Mouse (Mus musculus) layer of hippocampus, postnatal 36 days (tissue): ENCODE results near the gene Hoxa1. TPM values are rescaled to one million over a fixed set of nuclear protein-coding genes. Genes with fewer than 3 reads are reported as not detected.

Experiments used
- DNase-seq, 2 experiments: peaks; one replicate each; pipeline ENCODE4 v3.0.0; 2022
- total RNA-seq, 2 experiments: library from RNA; stranded (reverse); gene quantifications; 2 replicates each; pipeline ENCODE4 v1.2.3; 2021

Gene Hoxa1
- total RNA-seq, 2 experiments from 2014 or later: not detected

DNA sequence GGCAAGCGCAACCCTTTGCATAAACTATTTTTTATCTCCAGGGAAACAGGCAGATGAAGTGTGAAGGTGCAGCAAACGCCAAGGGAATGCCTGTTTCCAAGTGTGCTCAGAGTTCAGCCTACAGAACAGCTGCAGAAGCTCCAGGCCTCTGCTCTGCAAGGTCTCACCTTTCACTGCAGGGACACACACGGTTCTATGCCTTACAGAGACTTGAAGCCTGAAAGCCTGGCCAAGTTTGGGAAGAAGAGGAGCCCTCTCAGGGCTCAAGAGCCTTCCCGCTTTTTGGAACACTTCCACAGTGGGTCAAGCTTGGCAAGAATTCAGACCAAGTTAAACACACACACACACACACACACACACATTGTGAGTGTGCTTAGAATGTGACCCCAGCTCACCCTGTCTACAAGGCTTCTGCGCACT, 31.1 kb upstream of the Hoxa1 start:
- DNase-seq: no peak

- DNase-seq: no peak
These were observed 28.4 kb upstream of the Hoxa1 start for GRCm38 (mm10) chr6:52186500-52186899.

GRCm38 (mm10) chr6:52185834-52186233, 27.7 kb upstream of the Hoxa1 start:
- DNase-seq: no peak

DNA sequence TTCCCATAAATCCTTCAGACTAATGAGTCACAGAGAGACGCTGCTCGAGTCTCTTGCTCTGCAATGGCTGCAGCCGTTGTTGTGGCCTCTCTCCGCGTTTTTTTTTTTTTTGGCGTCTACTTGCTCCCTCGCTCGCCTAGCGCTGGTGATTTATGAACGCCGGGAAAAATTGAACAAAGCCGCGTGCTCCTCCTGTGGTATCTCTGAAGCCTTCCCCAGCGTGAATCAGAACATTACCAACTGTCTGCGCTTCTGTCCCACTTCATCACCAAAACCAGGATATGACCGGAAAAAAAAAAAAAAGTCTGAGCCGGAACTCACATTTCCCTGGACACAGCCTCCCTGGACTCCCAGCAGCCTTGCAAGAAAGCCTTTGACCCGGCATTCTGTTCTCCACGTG, 27.1 kb upstream of the Hoxa1 start:
- no peak for DNase-seq

- no peak for DNase-seq
These were observed 26.6 kb upstream of the Hoxa1 start for GRCm38 (mm10) chr6:52184668-52185067.

GRCm38 (mm10) chr6:52183311-52184080, 25.4 kb upstream of the Hoxa1 start:
- DNase-seq: no peak

DNA sequence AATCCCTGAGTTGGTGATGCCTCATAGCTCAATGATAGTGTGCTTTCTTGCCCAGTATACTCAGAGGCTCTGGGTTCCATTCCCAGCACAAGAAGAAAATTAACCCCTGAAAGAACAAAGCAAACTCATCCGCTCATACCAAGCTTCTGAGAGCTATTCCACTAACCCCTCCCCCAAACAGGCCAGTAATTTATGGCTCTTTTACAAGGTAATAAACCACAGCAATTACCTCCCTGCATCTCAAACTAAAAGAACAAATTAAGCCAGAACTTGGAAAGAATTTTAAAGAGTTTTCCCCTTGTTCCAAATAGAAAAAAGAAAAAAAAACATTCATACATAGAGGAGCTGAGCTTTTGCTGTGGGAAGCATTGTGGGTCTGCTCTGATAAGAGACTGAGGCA, 24.7 kb upstream of the Hoxa1 start:
- no peak for DNase-seq

- DNase-seq: no peak
These were observed 23.9 kb upstream of the Hoxa1 start for GRCm38 (mm10) chr6:52182030-52182429.

GRCm38 (mm10) chr6:52180726-52181125, 22.6 kb upstream of the Hoxa1 start:
- no peak for DNase-seq

- DNase-seq: no peak
These were observed 22.1 kb upstream of the Hoxa1 start for GRCm38 (mm10) chr6:52180213-52180710.

- no peak for DNase-seq
These were observed 21.6 kb upstream of the Hoxa1 start for GRCm38 (mm10) chr6:52179690-52180089.

- DNase-seq: no peak
These were observed 21.0 kb upstream of the Hoxa1 start for GRCm38 (mm10) chr6:52178918-52179665.

DNA sequence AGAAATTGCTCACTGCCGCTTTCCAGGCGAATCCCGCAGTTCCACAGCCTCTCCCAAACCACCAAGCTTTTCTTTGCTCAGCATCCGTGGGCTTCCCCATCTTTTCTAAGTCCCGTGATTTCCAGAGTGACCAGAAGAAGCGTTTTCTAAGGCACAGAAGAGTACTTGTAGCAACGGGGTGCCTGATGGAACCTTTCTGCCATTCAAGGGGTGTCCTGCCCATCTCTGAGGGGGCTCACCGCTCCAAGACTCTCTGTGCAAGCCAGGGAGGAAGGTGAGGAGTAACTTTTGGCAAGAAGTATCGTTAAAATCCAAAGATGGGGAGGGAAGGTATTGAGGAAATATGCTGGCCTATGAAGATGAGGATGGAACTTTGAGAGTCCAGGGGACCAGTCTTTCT, 19.7 kb upstream of the Hoxa1 start:
- DNase-seq: no peak

DNA sequence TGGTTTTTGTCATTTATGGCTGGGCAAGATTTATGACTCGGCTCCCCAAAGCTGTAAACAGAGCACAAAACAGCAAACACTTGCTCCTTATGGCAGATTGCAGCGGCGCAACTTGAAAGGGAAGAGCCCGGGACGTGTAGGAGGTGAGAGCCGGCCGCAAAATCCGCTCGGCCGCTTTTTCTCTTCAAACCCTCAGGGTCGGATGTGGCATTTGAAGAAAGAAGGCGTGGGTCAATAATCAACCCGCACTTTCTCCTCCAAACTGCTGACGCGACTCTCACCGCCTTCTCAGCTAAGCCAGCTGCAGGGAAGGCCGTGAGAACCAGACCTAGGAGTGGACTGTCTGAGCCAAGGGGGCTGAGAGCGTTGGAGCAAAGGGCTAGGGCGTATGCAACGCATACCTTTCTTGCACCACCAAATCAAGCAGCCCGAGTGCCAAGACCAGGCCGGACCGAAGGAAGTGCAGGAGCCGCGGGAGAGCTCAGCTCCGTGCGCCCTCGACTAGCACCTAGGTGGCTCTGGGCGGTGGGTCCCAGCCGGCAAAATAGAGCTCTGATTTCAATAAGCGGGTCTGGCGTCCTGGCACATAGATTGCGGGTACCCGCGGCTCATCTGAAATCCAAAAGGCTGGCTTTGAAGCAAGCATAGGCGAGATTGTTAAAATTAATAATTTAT, 19.1 kb upstream of the Hoxa1 start, which contains the start of gene 5730596B20Rik:
TSS of gene 5730596B20Rik (plus strand) at position 438 of the 675 bp plus-strand sequence.
- DNase-seq: no peak

GRCm38 (mm10) chr6:52176391-52176790, 18.3 kb upstream of the Hoxa1 start:
- DNase-seq: no peak

DNA sequence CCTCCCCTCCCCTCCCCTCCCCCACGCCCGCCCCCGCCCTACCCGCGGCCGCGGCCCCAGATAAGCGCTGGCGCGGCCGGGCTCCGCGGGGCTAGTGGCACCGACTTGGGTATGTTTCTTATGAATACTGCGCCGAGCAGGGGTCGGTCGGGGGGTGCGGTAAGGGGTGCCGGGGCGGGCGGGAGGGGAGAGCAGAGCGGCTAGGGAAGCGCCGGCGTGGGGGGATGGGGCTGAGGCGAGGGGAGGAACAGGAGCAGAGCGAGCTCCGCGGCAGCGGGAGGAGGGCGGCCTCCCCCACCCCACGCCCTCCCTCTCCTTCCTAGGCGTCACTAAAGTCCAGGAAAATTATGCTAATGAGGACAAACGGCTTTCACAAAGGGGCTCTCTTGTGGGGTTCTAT, 17.7 kb upstream of the Hoxa1 start:
- DNase-seq: no peak

DNA sequence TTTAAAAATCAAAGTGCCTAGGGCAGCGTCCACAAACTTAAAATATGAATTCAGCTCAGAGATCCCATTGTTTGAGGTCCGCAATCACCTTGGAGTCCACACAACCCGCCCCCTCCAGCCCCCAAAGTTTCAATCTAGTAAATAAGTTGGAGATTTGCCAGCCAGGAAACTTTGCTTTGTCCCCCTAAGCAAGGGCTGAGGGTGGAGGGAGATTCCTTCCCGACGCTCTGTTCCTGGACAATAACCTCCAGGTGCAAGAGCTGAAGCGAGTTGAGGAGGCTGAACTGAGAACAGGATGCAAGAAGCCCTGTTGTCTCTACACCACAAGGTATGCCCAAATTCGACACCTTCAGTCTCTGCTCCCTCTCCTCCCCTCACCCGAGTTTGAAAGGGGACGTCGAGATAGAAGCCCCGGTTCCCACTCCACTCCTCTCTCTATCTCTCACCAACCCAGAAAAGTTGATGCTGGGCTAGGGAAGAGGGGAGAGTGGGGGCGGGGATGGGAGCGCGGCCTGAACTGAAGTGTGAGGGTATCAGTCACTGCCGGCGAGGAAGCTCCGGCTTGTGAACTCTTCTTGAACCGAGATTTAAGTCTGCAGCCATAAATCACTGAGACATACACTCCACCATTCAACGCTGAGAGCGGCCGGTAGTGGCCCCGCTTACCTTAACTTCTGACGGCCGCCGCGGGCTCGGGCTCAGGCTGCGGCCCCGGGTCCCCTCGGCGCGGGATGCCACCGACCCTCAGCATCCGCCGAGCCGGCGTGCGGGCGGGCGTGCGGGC, 17.0 kb upstream of the Hoxa1 start:
- no peak for DNase-seq

DNA sequence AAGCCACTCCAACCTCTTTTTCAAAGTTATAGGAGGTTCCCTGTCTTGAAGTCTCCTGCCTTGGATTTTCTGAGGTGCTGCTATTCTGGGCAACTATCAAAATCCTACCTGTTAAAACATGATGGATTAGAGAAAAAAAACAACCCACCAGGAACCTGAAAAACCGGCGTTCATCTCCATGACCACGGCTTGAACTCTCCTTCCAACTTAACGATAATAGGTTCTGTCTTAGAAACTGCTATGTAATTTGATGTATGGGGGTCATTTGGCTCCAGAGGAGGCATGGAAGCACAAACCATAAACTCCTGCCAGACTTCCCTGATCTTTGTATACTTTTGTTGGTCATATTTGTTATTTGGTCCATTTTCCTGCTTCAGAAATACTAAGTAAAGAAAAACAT, 15.5 kb upstream of the Hoxa1 start:
- DNase-seq: no peak

GRCm38 (mm10) chr6:52172501-52172900, 14.4 kb upstream of the Hoxa1 start:
- DNase-seq: no peak

DNA sequence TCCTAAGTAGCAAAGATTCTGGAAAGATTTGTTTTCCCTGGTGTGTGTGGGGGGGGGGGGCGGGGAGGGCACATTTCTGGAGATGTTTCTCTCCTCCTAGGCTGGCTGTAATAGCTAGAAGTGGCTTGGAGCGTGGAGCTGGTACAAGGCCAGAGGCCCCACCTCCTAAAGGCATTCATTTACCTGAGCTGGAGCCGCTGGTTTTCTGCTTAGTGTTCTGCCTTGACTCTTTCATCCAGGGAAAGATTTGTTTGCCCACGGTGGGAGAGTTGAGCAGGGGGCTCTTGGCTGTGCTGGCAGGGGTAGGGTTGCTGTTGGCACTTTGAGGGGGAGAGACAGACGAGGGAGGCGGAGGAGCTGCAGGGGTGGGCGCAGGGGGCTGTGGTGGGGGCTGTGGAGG, 13.8 kb upstream of the Hoxa1 start:
- no peak for DNase-seq

DNA sequence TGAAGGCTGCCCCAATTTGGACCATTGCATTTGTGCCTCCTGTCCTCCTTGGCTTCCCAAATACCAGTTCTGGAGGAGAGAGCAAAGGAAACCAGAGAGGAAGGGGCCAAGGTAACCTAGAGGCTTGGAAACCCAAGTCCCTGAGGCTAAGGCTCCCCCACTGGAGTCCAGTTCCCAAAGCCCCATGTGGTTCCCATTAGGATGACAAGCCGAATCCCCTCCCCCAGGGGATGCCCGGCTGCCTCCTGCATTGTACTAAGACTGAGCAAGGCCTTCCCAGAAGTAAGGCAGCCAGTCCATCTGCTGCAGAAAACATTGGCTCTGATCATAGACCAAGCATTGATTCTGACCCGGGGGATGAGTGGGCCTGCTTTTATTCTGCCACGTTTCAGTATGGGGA, 13.2 kb upstream of the Hoxa1 start:
- DNase-seq: no peak

- DNase-seq: no peak
These were observed 12.7 kb upstream of the Hoxa1 start for GRCm38 (mm10) chr6:52170898-52171223.
